Comparison of ENCODE assay signal across 8 mouse cellular contexts in the genomic region with DNA sequence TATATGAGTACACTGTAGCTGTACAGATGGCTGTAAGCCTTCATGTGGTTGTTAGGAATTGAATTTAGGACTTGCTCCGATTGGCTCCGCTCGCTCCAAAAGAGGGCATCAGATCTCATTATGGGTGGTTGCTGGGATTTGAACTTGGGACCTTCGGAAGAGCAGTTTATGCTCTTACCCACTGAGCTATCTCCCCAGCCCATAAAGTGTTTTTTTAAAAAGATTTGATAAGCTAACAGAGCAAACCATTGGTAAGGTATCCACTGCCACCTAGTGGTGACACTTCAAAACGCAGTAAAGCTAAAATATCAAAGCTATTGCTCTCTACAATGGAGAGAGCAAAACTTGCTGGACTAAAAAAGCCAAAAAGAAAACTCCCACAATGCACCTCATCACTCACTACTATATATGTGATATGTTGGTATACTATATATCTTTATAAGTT. TPM values are rescaled to one million over a fixed set of nuclear protein-coding genes. Genes with fewer than 3 reads are reported as not detected.
A peak's percentile ranks its signal among the peaks of the same experiment; 100 is the strongest.
DNase-seq lines count a peak whose midpoint lies in the region; ATAC-seq and TF ChIP-seq lines count a peak whose summit lies in the region.

No protein-coding gene starts in this region.

- H3K27me3 ChIP-seq in ES-Bruce4 (ENCODE audit: control insufficient read depth, insufficient read depth, low read length, poor library complexity, severe bottlenecking) = no peaks in the 10 kb centered on the region
- H3K27me3 ChIP-seq in liver, embryonic 14.5 days (ENCODE audit: control insufficient read depth, insufficient read depth, low read length) = no peaks in the 10 kb centered on the region
- no peaks in the 10 kb centered on the region for H3K27me3 ChIP-seq in neural tube, embryonic 12.5 days (replicated peaks)

- no peaks in the 10 kb centered on the region for H3K9me3 ChIP-seq in ES-Bruce4 (replicated peaks; ENCODE audit: control insufficient read depth, insufficient read depth, low read length, poor library complexity, severe bottlenecking)
- H3K9me3 ChIP-seq in liver, embryonic 14.5 days (ENCODE audit: control insufficient read depth, low read length) = no peaks in the 10 kb centered on the region
- no peaks in the 10 kb centered on the region for H3K9me3 ChIP-seq in neural tube, embryonic 12.5 days

- H3K27ac ChIP-seq in ES-Bruce4 (ENCODE audit: insufficient read depth, low read length) = no peak overlapping the region
- H3K27ac ChIP-seq in liver, embryonic 14.5 days = no peak overlapping the region
- H3K27ac ChIP-seq in neural tube, embryonic 12.5 days = no peak overlapping the region

- H3K36me3 ChIP-seq in ES-Bruce4 (ENCODE audit: control insufficient read depth, insufficient read depth, low read length, poor library complexity, severe bottlenecking) = peaks cover 14% of the 10 kb centered on the region; the same call in 1 of the 2 replicates
- H3K36me3 ChIP-seq in liver, embryonic 14.5 days (replicated peaks; ENCODE audit: control insufficient read depth, insufficient read depth, low read depth) = peaks cover 7% of the 10 kb centered on the region
- peaks cover 12% of the 10 kb centered on the region for H3K36me3 ChIP-seq in neural tube, embryonic 12.5 days

- H3K9ac ChIP-seq in ES-Bruce4 (ENCODE audit: low read depth, poor library complexity, severe bottlenecking) = no peak overlapping the region
- H3K9ac ChIP-seq in liver, embryonic 14.5 days (replicated peaks) = no peak overlapping the region
- H3K9ac ChIP-seq in neural tube, embryonic 12.5 days = no peak overlapping the region

- peak; percentile 96 for DNase-seq in 3T3-L1 (ENCODE audit: low read depth, low spot score)
- peak; percentile 61 for DNase-seq in cerebellum, adult 8-10 months
- peak; percentile 43 for DNase-seq in gastrocnemius, postnatal 14 days
- peak; percentile 35 to 47 for DNase-seq in kidney, adult 8-10 months
- peak; percentile 40 to 50 (median 43) for DNase-seq in liver, embryonic 14.5 days (ENCODE audit: low read depth in 3 of 3, low spot score in 3 of 3)
- DNase-seq in ovary, adult 18-20 months (ENCODE audit: low spot score) = no peak

- TF ChIP-seq POLR2A in ES-Bruce4 (IDR thresholded peaks at IDR 0.05; ENCODE audit: insufficient read depth, low read length) = no peak

- ATAC-seq in liver, embryonic 14.5 days (ENCODE audit: insufficient read depth) = peak; percentile 58; the same call in 1 of the 2 replicates
- ATAC-seq in neural tube, embryonic 12.5 days (ENCODE audit: low FRiP score, low read depth) = peak; percentile 27; the same call in 1 of the 2 replicates

- no peak overlapping the region for H3K4me2 ChIP-seq in liver, embryonic 14.5 days (ENCODE audit: low read depth)
- no peak overlapping the region for H3K4me2 ChIP-seq in neural tube, embryonic 12.5 days (replicated peaks)

- intact Hi-C loops in gastrocnemius, postnatal 14 days (cut with DNase I; ENCODE audit: low total_unique reads) = loop anchor here (2.0 kb wide), 1 partner anchor 99 kb away; a partner anchor contains a TSS

- H3K4me3 ChIP-seq in ES-Bruce4 (ENCODE audit: low read depth, low read length) = no peak overlapping the region
- H3K4me3 ChIP-seq in liver, embryonic 14.5 days (ENCODE audit: insufficient read depth in 1 of 2, low read depth in 2 of 2, low read length in 2 of 2) = no peak overlapping the region
- no peak overlapping the region for H3K4me3 ChIP-seq in neural tube, embryonic 12.5 days

- H3K4me1 ChIP-seq in ES-Bruce4 (ENCODE audit: control insufficient read depth, insufficient read depth, low read length) = no peaks in the 10 kb centered on the region
- H3K4me1 ChIP-seq in liver, embryonic 14.5 days (replicated peaks; ENCODE audit: control insufficient read depth in 2 of 2, insufficient read depth in 2 of 2, low read length in 1 of 2) = 0 out of 4 replicates have a peak, but pooled peaks cover 0 to 2% of the 10 kb centered on the region in 2 experiments
- no peaks in the 10 kb centered on the region for H3K4me1 ChIP-seq in neural tube, embryonic 12.5 days

- WGBS in liver, embryonic 14.5 days (ENCODE audit: insufficient replicate concordance) = 58% methylated on average over 5 of the region's 5 CpGs
- 70% methylated on average over 5 of the region's 5 CpGs for WGBS in neural tube, embryonic 12.5 days

- TF ChIP-seq EP300 in ES-Bruce4 (IDR thresholded peaks at IDR 0.05; ENCODE audit: insufficient read depth, low read depth, low read length) = no peak
- no peak for TF ChIP-seq EP300 in liver, embryonic 14.5 days (IDR thresholded peaks at IDR 0.05; ENCODE audit: low read depth)

- TF ChIP-seq CTCF in ES-Bruce4 (IDR thresholded peaks at IDR 0.05; ENCODE audit: low read depth, low read length) = peak; percentile 28
- TF ChIP-seq CTCF in liver, embryonic 14.5 days (IDR thresholded peaks at IDR 0.05; ENCODE audit: low read depth) = peak; percentile 71

RNA-seq across cellular contexts. Expression of a gene that starts 30.0 kb away (rescaled TPM):
- polyA plus RNA-seq in ES-Bruce4 (2011; ENCODE audit: insufficient read depth, insufficient read length, low read depth, missing spikeins) = not detected in 2 replicates
- total RNA-seq in gastrocnemius, postnatal 14 days (2021) = 100 to 1,000 TPM; 118 to 208 TPM
- polyA plus RNA-seq in liver, embryonic 14.5 days (2012; rRNA removed) = 0.02 TPM in 2 replicates
- polyA plus RNA-seq in liver, embryonic 14.5 days (2014; fragmentation: Nextera tagmentation; extraction: Ambion mirVana) = not detected in 2 replicates
- 0.19 TPM in 1 of 2 replicates, not detected in the other for polyA plus RNA-seq in neural tube, embryonic 12.5 days (2016; fragmentation: Nextera tagmentation; extraction: Ambion mirVana)

RNA-seq across cellular contexts. Expression of a gene that starts 37.2 kb away (rescaled TPM):
- polyA plus RNA-seq in ES-Bruce4 (2011; ENCODE audit: insufficient read depth, insufficient read length, low read depth, missing spikeins) = 62.3 and 63.1 TPM in 2 replicates
- 10 to 100 TPM; 18.9 to 19.7 TPM for total RNA-seq in gastrocnemius, postnatal 14 days (2021)
- 5.0 and 6.0 TPM in 2 replicates for polyA plus RNA-seq in liver, embryonic 14.5 days (2012; rRNA removed)
- 11.4 and 12.9 TPM in 2 replicates for polyA plus RNA-seq in liver, embryonic 14.5 days (2014; fragmentation: Nextera tagmentation; extraction: Ambion mirVana)
- polyA plus RNA-seq in neural tube, embryonic 12.5 days (2016; fragmentation: Nextera tagmentation; extraction: Ambion mirVana) = 57.5 and 78.8 TPM in 2 replicates
